Mouse (Mus musculus) stomach, embryonic 15.5 days (tissue): ENCODE measurements at regions not wholly inside any gene's neighbourhood (a gene's known extent, or its start where the extent isn't known, plus 50 kb on each side); places are given as distances from the start of the nearest gene placed in this dataset.

Source experiments
- ATAC-seq: fragments of 200-750 bp; cut with Nextera tagmentation; 2 replicates; pipeline ENCODE4 v1.8.0; 2017; ENCODE audit warnings: low read depth, moderate number of reproducible peaks, moderate TSS enrichment; ENCODE audit not compliant: insufficient read depth, low FRiP score
- H3K27ac ChIP-seq: fragments of 300-500 bp; sonication (generic); 2 replicates; pipeline ENCODE4 v1.5.1; 2015; ENCODE audit warnings: mild to moderate bottlenecking, inconsistent platforms
- H3K27me3 ChIP-seq: fragments of 300-500 bp; sonication (generic); replicated peaks from 2 replicates; pipeline ENCODE4 v1.6.1; 2015; ENCODE audit warnings: inconsistent platforms
- H3K36me3 ChIP-seq: fragments of 300-500 bp; sonication (generic); 2 replicates; pipeline ENCODE4 v1.6.1; 2015; ENCODE audit warnings: inconsistent platforms
- H3K4me1 ChIP-seq: fragments of 300-500 bp; sonication (generic); 2 replicates; pipeline ENCODE4 v1.6.1; 2015; ENCODE audit warnings: inconsistent platforms
- H3K4me2 ChIP-seq: fragments of 300-500 bp; sonication (generic); 2 replicates; pipeline ENCODE4 v1.6.1; 2015; ENCODE audit warnings: mild to moderate bottlenecking, inconsistent platforms
- H3K4me3 ChIP-seq: fragments of 300-500 bp; sonication (generic); replicated peaks from 2 replicates; pipeline ENCODE4 v1.5.1; 2015; ENCODE audit warnings: inconsistent platforms
- H3K9ac ChIP-seq: fragments of 300-500 bp; sonication (generic); 2 replicates; pipeline ENCODE4 v1.6.1; 2015; ENCODE audit warnings: inconsistent platforms
- H3K9me3 ChIP-seq: fragments of 300-500 bp; sonication (generic); 2 replicates; pipeline ENCODE4 v1.6.1; 2016; ENCODE audit warnings: inconsistent platforms
- WGBS: fragments of 180-500 bp; shearing (Covaris S2); methylation state at CpG from one replicate; pipeline ENCODE4 v1.1.7; 2015; 5-methylcytosine and 5-hydroxymethylcytosine counted together

GRCm38 (mm10) chr2:160588401-160588800 lies 57.3 kb upstream of the Top1 start:
- WGBS, result 87% methylated on average over 9 of the region's 9 CpGs
- ATAC-seq, result no peak
- no peak overlapping the region for H3K9ac ChIP-seq

DNA sequence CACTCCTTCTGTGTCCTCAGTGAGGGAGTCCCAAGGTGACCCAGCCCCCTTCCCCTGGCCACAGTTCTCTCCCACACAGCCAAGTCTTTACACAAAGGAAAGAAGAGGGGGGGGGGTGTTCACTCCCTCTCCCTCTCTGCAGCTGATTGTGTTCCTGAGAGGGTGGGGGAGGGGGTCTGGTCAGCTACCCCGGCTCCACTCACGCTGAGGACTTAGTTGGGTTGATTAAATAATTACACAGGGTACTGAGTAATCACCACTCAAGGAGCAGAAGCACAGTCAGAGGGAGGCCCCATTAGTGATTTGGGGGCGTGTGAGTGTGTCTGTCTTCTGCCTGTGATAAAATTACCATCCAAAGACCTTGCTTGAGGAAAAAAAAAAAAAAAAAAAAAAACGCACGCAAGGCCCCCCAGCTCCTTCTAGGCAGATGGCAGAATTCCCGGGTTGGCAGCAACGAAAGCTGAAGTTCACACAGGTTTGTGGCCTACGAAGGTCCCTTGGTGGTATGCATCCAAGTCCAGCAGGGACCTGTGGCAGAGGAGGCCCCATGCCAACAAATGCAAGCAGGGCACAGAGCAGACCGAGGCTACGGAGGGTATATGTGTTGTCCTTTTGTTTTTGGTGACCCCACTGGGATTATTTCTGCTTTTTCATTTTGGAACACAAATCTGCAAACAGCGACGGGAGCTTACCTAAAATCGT lies 55.3 kb upstream of the Top1 start:
- peak; percentile 59; the same call in 1 of the 2 replicates for ATAC-seq
- H3K4me3 ChIP-seq, result no peak overlapping the region
- WGBS, result 42% methylated on average over 13 of the region's 13 CpGs
- H3K4me1 ChIP-seq, result peaks cover 7% of the 10 kb centered on the region; the same call in 1 of the 2 replicates
- H3K27me3 ChIP-seq, result no peaks in the 10 kb centered on the region
- H3K9me3 ChIP-seq, result no peaks in the 10 kb centered on the region
- no peak overlapping the region for H3K4me2 ChIP-seq
- H3K27ac ChIP-seq, result no peak overlapping the region
- H3K9ac ChIP-seq, result no peak overlapping the region
- no peaks in the 10 kb centered on the region for H3K36me3 ChIP-seq

More at GRCm38 (mm10) chr2:160588401-160588800, 57.3 kb upstream of the Top1 start:
- no peaks in the 10 kb centered on the region for H3K27me3 ChIP-seq
- H3K4me3 ChIP-seq, result no peak overlapping the region
- H3K9me3 ChIP-seq, result no peaks in the 10 kb centered on the region
- H3K4me1 ChIP-seq, result peaks cover 7% of the 10 kb centered on the region; the same call in 1 of the 2 replicates
- H3K27ac ChIP-seq, result no peak overlapping the region
- H3K36me3 ChIP-seq, result no peaks in the 10 kb centered on the region
- H3K4me2 ChIP-seq, result no peak overlapping the region

DNA sequence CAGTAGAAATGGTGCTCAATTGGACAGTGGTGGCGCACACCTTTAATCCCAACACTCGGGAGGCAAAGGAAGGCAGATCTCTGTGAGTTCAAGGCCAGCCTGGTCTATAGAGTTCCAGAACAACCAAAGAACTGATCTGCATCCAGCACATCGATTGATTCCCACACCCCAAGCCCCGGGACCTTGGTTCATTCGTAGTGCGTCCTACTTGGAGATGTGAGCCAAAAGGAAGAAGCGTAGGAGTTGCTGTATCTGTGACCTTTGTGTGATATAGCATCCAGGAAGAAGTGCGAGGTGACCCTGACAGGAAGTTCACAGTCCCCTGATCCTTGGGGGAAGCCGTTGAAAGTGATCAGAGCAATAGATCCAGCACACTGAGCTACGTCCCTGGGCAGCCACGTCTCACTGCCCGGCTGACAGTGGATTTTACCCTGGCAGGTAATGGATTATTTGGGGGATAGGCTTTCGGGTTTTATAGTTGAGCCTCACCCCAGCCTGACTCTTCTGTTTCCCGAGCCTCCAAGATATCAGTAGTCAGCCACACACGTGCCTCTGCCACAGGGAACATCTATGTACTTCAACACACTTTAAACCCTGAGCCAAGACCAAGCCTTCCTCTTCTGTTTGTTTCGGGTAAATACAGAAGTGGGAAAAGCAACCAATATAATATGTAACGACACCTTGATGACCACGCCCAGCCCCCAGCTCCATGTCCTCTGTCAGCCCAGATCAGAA lies 54.1 kb upstream of the Top1 start:
- no peaks in the 10 kb centered on the region for H3K9me3 ChIP-seq
- H3K4me2 ChIP-seq, result no peak overlapping the region
- no peak overlapping the region for H3K9ac ChIP-seq
- H3K4me1 ChIP-seq, result peaks cover 7% of the 10 kb centered on the region; the same call in 1 of the 2 replicates
- no peak overlapping the region for H3K4me3 ChIP-seq
- H3K27ac ChIP-seq, result no peak overlapping the region
- WGBS, result 79% methylated on average over 18 of the region's 18 CpGs
- no peak for ATAC-seq
- no peaks in the 10 kb centered on the region for H3K27me3 ChIP-seq
- H3K36me3 ChIP-seq, result no peaks in the 10 kb centered on the region

DNA sequence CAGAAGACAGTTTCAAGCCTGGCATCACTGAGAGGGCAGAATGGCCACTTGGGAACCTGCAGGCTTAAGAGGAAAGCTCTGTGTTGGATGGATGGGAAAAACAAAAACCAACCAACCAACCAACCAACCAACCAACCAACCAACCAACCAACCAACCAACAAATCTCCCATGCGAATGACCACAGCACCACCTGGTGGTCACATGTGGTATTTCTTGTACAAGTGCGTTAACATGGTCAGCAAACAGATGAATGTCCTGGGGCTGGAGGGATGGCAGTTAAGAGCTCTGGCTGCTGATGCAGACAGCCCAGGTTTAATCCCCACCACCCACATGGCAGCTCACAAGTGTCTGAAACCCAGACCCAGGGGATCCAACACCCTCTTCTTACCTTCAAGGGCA lies 52.7 kb upstream of the Top1 start:
- H3K36me3 ChIP-seq, result no peaks in the 10 kb centered on the region
- no peak for ATAC-seq
- 7% methylated on average over 2 of the region's 2 CpGs for WGBS

More for the DNA sequence above, 52.7 kb upstream of the Top1 start:
- Histone ChIP-seq H3K27me3 (no peaks in the 10 kb centered on the region), H3K4me1 (peaks cover 7% of the 10 kb centered on the region; the same call in 1 of the 2 replicates), H3K4me2 (no peak overlapping the region), H3K27ac (no peak overlapping the region), H3K4me3 (no peak overlapping the region), H3K9ac (no peak overlapping the region), H3K9me3 (no peaks in the 10 kb centered on the region)
